Mouse (Mus musculus) MEL (cell line): ENCODE measurements around the gene Cd47. TPM values are rescaled to one million over a fixed set of nuclear protein-coding genes. Genes with fewer than 3 reads are reported as not detected.

ENCODE experiments used
- DNase-seq: peaks from one replicate; pipeline ENCODE4 v3.0.0; 2011; ENCODE audit warnings: low read depth, low spot score
- H3K27ac ChIP-seq: 2 replicates; pipeline ENCODE4 v1.5.1; 2012; ENCODE audit warnings: low read depth, mild to moderate bottlenecking, control low read depth, low read length, moderate library complexity; ENCODE audit not compliant: control insufficient read depth
- H3K27me3 ChIP-seq, 2 experiments: fragments of 150-350 bp in 1 of 2; sonication (generic) in 1 of 2; 2 replicates each; pipeline ENCODE4 v1.6.1; 2012; ENCODE audit warnings: low read length in 2 of 2, mild to moderate bottlenecking in 2 of 2, improper control_type of control experiment in 1 of 2, moderate library complexity in 1 of 2; ENCODE audit not compliant: insufficient read depth in 2 of 2, control insufficient read depth in 1 of 2
- H3K36me3 ChIP-seq, 2 experiments: 2 replicates each; pipeline ENCODE4 v1.6.1; 2012 to 2014; ENCODE audit warnings: low read length in 2 of 2, improper control_type of control experiment in 1 of 2, inconsistent platforms in 1 of 2, mild to moderate bottlenecking in 1 of 2; ENCODE audit not compliant: insufficient read depth in 2 of 2, control insufficient read depth in 1 of 2
- H3K4me1 ChIP-seq, 2 experiments: fragments of 150-350 bp in 1 of 2; sonication (generic) in 1 of 2; 2 replicates each; pipeline ENCODE4 v1.6.1; 2012; ENCODE audit warnings: low read length in 2 of 2, improper control_type of control experiment in 1 of 2, mild to moderate bottlenecking in 1 of 2; ENCODE audit not compliant: insufficient read depth in 2 of 2, control insufficient read depth in 1 of 2
- H3K4me3 ChIP-seq, 2 experiments: fragments of 150-350 bp in 1 of 2; sonication (generic) in 1 of 2; 2 replicates each; pipeline ENCODE4 v1.5.1; 2012; ENCODE audit warnings: low read depth in 2 of 2, low read length in 2 of 2, mild to moderate bottlenecking in 2 of 2, moderate library complexity in 2 of 2, control low read depth in 1 of 2, improper control_type of control experiment in 1 of 2; ENCODE audit not compliant: control insufficient read depth in 1 of 2, insufficient read depth in 1 of 2
- H3K79me2 ChIP-seq: 2 replicates; pipeline ENCODE4 v1.6.1; 2012; ENCODE audit warnings: mild to moderate bottlenecking, low read length, moderate library complexity; ENCODE audit not compliant: control insufficient read depth, poor library complexity, insufficient read depth
- H3K9ac ChIP-seq: 2 replicates; pipeline ENCODE4 v1.6.1; 2012; ENCODE audit warnings: low read depth, mild to moderate bottlenecking, control low read depth, low read length, moderate library complexity; ENCODE audit not compliant: control insufficient read depth, poor library complexity, severe bottlenecking
- H3K9me3 ChIP-seq: fragments of 150-350 bp; sonication (generic); replicated peaks from 2 replicates; pipeline ENCODE4 v1.6.1; 2012; ENCODE audit warnings: mild to moderate bottlenecking, low read length, improper control_type of control experiment, moderate library complexity; ENCODE audit not compliant: insufficient read depth
- CHD1 ChIP-seq: IDR thresholded peaks from 2 replicates; pipeline ENCODE4 v1.6.1; 2012; ENCODE audit warnings: low read depth, mild to moderate bottlenecking, inconsistent platforms, low read length, improper control_type of control experiment
- CHD2 ChIP-seq: IDR thresholded peaks from 2 replicates; pipeline ENCODE4 v1.6.1; 2011; ENCODE audit warnings: low read length, improper control_type of control experiment
- CTCF ChIP-seq, 3 experiments: IDR thresholded peaks in 2 of 3; conservative IDR thresholded peaks in 1 of 3; 2 replicates each; pipeline ENCODE4 v1.5.1; 2011 to 2012; ENCODE audit warnings: low read length in 3 of 3, low read depth in 2 of 3, mild to moderate bottlenecking in 2 of 3, improper control_type of control experiment in 1 of 3, inconsistent platforms in 1 of 3, mixed read lengths in 1 of 3, moderate library complexity in 1 of 3; ENCODE audit not compliant: control insufficient read depth in 1 of 3, insufficient read depth in 1 of 3, poor library complexity in 1 of 3, severe bottlenecking in 1 of 3
- E2F4 ChIP-seq: IDR thresholded peaks from 2 replicates; pipeline ENCODE4 v1.6.1; 2011; ENCODE audit warnings: low read depth, low read length, improper control_type of control experiment, borderline replicate concordance
- ELF1 ChIP-seq: IDR thresholded peaks from 2 replicates; pipeline ENCODE4 v1.6.1; 2014; ENCODE audit warnings: low read depth, mild to moderate bottlenecking, inconsistent platforms, low read length, improper control_type of control experiment, moderate library complexity
- EP300 ChIP-seq, 2 experiments: IDR thresholded peaks; 2 replicates each; pipeline ENCODE4 v1.6.1; 2011; ENCODE audit warnings: improper control_type of control experiment in 2 of 2, low read length in 2 of 2, low read depth in 1 of 2, mild to moderate bottlenecking in 1 of 2
- ETS1 ChIP-seq: IDR thresholded peaks from 2 replicates; pipeline ENCODE4 v1.6.1; 2012; ENCODE audit warnings: low read depth, mild to moderate bottlenecking, inconsistent platforms, low read length, improper control_type of control experiment, moderate library complexity
- GABPA ChIP-seq: IDR thresholded peaks from 2 replicates; pipeline ENCODE4 v1.6.1; 2012; ENCODE audit warnings: low read depth, mild to moderate bottlenecking, inconsistent platforms, low read length, improper control_type of control experiment, moderate library complexity
- GATA1 ChIP-seq: IDR thresholded peaks from 2 replicates; pipeline ENCODE4 v1.6.1; 2011; ENCODE audit warnings: low read depth, low read length, improper control_type of control experiment
- JUND ChIP-seq: IDR thresholded peaks from 2 replicates; pipeline ENCODE4 v1.6.1; 2011; ENCODE audit warnings: low read depth, mild to moderate bottlenecking, improper control_type of control experiment, low read length
- MAFK ChIP-seq: IDR thresholded peaks from 2 replicates; pipeline ENCODE4 v1.6.1; 2011; ENCODE audit warnings: low read depth, mild to moderate bottlenecking, low read length, improper control_type of control experiment, borderline replicate concordance
- MAX ChIP-seq: IDR thresholded peaks from 2 replicates; pipeline ENCODE4 v1.6.1; 2011; ENCODE audit warnings: low read length, improper control_type of control experiment
- MAZ ChIP-seq: IDR thresholded peaks from 2 replicates; pipeline ENCODE4 v1.6.1; 2012; ENCODE audit warnings: low read depth, mild to moderate bottlenecking, inconsistent platforms, low read length, improper control_type of control experiment
- MEF2A ChIP-seq: IDR thresholded peaks from 2 replicates; pipeline ENCODE4 v1.6.1; 2014; ENCODE audit warnings: low read depth, mild to moderate bottlenecking, inconsistent platforms, low read length, improper control_type of control experiment; ENCODE audit not compliant: poor library complexity, insufficient replicate concordance, severe bottlenecking; ENCODE audit errors: extremely low read depth
- MXI1 ChIP-seq: IDR thresholded peaks from 2 replicates; pipeline ENCODE4 v1.6.1; 2011; ENCODE audit warnings: mild to moderate bottlenecking, low read depth, low read length, improper control_type of control experiment
- MYB ChIP-seq: IDR thresholded peaks from 2 replicates; pipeline ENCODE4 v1.6.1; 2011; ENCODE audit warnings: mild to moderate bottlenecking, low read depth, low read length, improper control_type of control experiment
- MYC ChIP-seq: IDR thresholded peaks from 2 replicates; pipeline ENCODE4 v1.6.1; 2011; ENCODE audit warnings: low read depth, mild to moderate bottlenecking, low read length, improper control_type of control experiment, moderate library complexity
- NELFE ChIP-seq: IDR thresholded peaks from 2 replicates; pipeline ENCODE4 v1.6.1; 2011; ENCODE audit warnings: low read depth, low read length, improper control_type of control experiment
- POLR2A ChIP-seq, 2 experiments: IDR thresholded peaks; 2 replicates each; pipeline ENCODE4 v1.6.1; 2011 to 2012; ENCODE audit warnings: low read length in 2 of 2, mild to moderate bottlenecking in 2 of 2, control low read depth in 1 of 2, improper control_type of control experiment in 1 of 2, low read depth in 1 of 2, moderate library complexity in 1 of 2; ENCODE audit not compliant: control insufficient read depth in 1 of 2, insufficient read depth in 1 of 2, poor library complexity in 1 of 2
- POLR2AphosphoS2 ChIP-seq: IDR thresholded peaks from 2 replicates; pipeline ENCODE4 v1.6.1; 2011; ENCODE audit warnings: low read length, improper control_type of control experiment
- POLR2AphosphoS5 ChIP-seq: IDR thresholded peaks from 2 replicates; pipeline ENCODE4 v1.6.1; 2012; ENCODE audit warnings: low read depth, borderline replicate concordance, mild to moderate bottlenecking, inconsistent platforms, low read length, moderate library complexity, mixed read lengths
- RAD21 ChIP-seq: IDR thresholded peaks from 2 replicates; pipeline ENCODE4 v1.6.1; 2011; ENCODE audit warnings: mild to moderate bottlenecking, low read depth, low read length, improper control_type of control experiment
- RCOR1 ChIP-seq: IDR thresholded peaks from 2 replicates; pipeline ENCODE4 v1.6.1; 2012; ENCODE audit warnings: low read depth, mild to moderate bottlenecking, inconsistent platforms, low read length, improper control_type of control experiment
- SIN3A ChIP-seq: IDR thresholded peaks from 2 replicates; pipeline ENCODE4 v1.6.1; 2012; ENCODE audit warnings: low read length, improper control_type of control experiment, inconsistent platforms
- TAL1 ChIP-seq: IDR thresholded peaks from 2 replicates; pipeline ENCODE4 v1.6.1; 2012; ENCODE audit warnings: mild to moderate bottlenecking, inconsistent platforms, low read length, moderate library complexity, mixed read lengths
- TBP ChIP-seq: IDR thresholded peaks from 2 replicates; pipeline ENCODE4 v1.8.0; 2011; ENCODE audit warnings: low read depth, low read length, improper control_type of control experiment
- TCF12 ChIP-seq: IDR thresholded peaks from 2 replicates; pipeline ENCODE4 v1.6.1; 2014; ENCODE audit warnings: low read depth, mild to moderate bottlenecking, inconsistent platforms, low read length, improper control_type of control experiment, moderate library complexity
- UBTF ChIP-seq: IDR thresholded peaks from 2 replicates; pipeline ENCODE4 v1.6.1; 2012; ENCODE audit warnings: low read depth, mild to moderate bottlenecking, inconsistent platforms, low read length, improper control_type of control experiment, moderate library complexity, borderline replicate concordance; ENCODE audit not compliant: insufficient read depth
- USF1 ChIP-seq: IDR thresholded peaks from 2 replicates; pipeline ENCODE4 v1.6.1; 2014; ENCODE audit warnings: low read depth, mild to moderate bottlenecking, inconsistent platforms, low read length, improper control_type of control experiment, moderate library complexity
- USF2 ChIP-seq, 2 experiments: IDR thresholded peaks; 2 replicates each; pipeline ENCODE4 v1.6.1; 2011 to 2012; ENCODE audit warnings: improper control_type of control experiment in 2 of 2, low read length in 2 of 2, borderline replicate concordance in 1 of 2, inconsistent platforms in 1 of 2, low read depth in 1 of 2, mild to moderate bottlenecking in 1 of 2; ENCODE audit not compliant: insufficient read depth in 1 of 2
- ZC3H11A ChIP-seq: IDR thresholded peaks from 2 replicates; pipeline ENCODE4 v1.6.1; 2012; ENCODE audit warnings: low read depth, mild to moderate bottlenecking, inconsistent platforms, low read length, improper control_type of control experiment
- ZKSCAN1 ChIP-seq: IDR thresholded peaks from 2 replicates; pipeline ENCODE4 v1.6.1; 2012; ENCODE audit warnings: low read depth, mild to moderate bottlenecking, inconsistent platforms, low read length, improper control_type of control experiment, moderate library complexity
- ZMIZ1 ChIP-seq: IDR thresholded peaks from 2 replicates; pipeline ENCODE4 v1.6.1; 2012; ENCODE audit warnings: low read depth, mild to moderate bottlenecking, inconsistent platforms, low read length, improper control_type of control experiment, moderate library complexity
- ZNF384 ChIP-seq: IDR thresholded peaks from 2 replicates; pipeline ENCODE4 v1.6.1; 2012; ENCODE audit warnings: low read depth, mild to moderate bottlenecking, inconsistent platforms, low read length, improper control_type of control experiment
- polyA plus RNA-seq, 2 experiments: library from polyadenylated mRNA; stranded (reverse) in 1 of 2; unstranded in 1 of 2; fragments of >175 nt in 1 of 2; fragments of >200 nt in 1 of 2; gene quantifications; 2 replicates each; pipeline versions ENCODE4 v1.2.1 to v1.2.4; 2012; ENCODE audit warnings: low replicate concordance in 2 of 2, low read depth in 1 of 2; ENCODE audit not compliant: insufficient read length in 2 of 2, insufficient read depth in 1 of 2, missing spikeins in 1 of 2
- total RNA-seq: library from RNA; depleted of rRNA; stranded (reverse); fragments of 300-350 nt; gene quantifications from 2 replicates; pipeline ENCODE4 v1.2.3, GENCODE M21; 2012; rRNA removed

Gene Cd47
- total RNA-seq = 57.5 and 86.6 TPM in 2 replicates
- 10 to 100 TPM; 45.9 to 51.7 TPM for polyA plus RNA-seq

GRCm38 (mm10) chr16:49799597-49800561 is at the start of gene Cd47:
Gene Cd47, plus strand, starts transcription at chr16:49800533.
- peak within 1 kb of the TSS; percentile 94 for H3K27ac ChIP-seq
- DNase-seq = peak; percentile 95
- H3K9me3 ChIP-seq = no peaks in the 10 kb centered on the region
- peaks cover 26 to 53% of the 10 kb centered on the region in 2 experiments for H3K4me1 ChIP-seq
- H3K79me2 ChIP-seq = no peaks in the 10 kb centered on the region; the same call in 1 of the 2 replicates
- H3K9ac ChIP-seq = peak within 1 kb of the TSS; percentile 56
- H3K36me3 ChIP-seq = peaks cover 0 to 59% of the 10 kb centered on the region in 2 experiments; a peak in 2 of 4 replicates
- H3K4me3 ChIP-seq = peak within 1 kb of the TSS; percentile 15 to 21; a peak in 3 of 4 replicates
- no peaks in the 10 kb centered on the region for H3K27me3 ChIP-seq
- TF ChIP-seq POLR2A (IDR thresholded peaks at IDR 0.05; ENCODE audit: control insufficient read depth in 1 of 2, insufficient read depth in 1 of 2, low read depth in 1 of 2, low read length in 2 of 2, poor library complexity in 1 of 2) (peak in 1 of 2 experiments; percentile 41; a peak in 2 of 4 replicates), RCOR1 (peak; percentile 74), POLR2AphosphoS2 (0 out of 2 replicates have a peak, but pooled peaks have one; percentile 31), MXI1 (peak; percentile 57), MAZ (peak; percentile 94), NELFE (peak; percentile 23; the same call in 1 of the 2 replicates), ZC3H11A (no peak), TCF12 (peak; percentile 96), E2F4 (no peak), MAX (peak; percentile 72), USF2 (IDR thresholded peaks at IDR 0.05; ENCODE audit: borderline replicate concordance in 1 of 2, insufficient read depth in 1 of 2, low read depth in 1 of 2, low read length in 2 of 2) (no peak), ETS1 (peak; percentile 92), ZKSCAN1 (no peak), JUND (peak; percentile 48; the same call in 1 of the 2 replicates), RAD21 (peak; percentile 5), MYC (peak; percentile 88), CHD2 (no peak; the same call in 1 of the 2 replicates), EP300 (IDR thresholded peaks at IDR 0.05; ENCODE audit: low read depth in 1 of 2, low read length in 2 of 2) (peak; percentile 85 to 96), GABPA (no peak), MAFK (peak; percentile 47; the same call in 1 of the 2 replicates), UBTF (no peak), USF1 (0 out of 2 replicates have a peak, but pooled peaks have one; percentile 40), ZNF384 (peak; percentile 15; the same call in 1 of the 2 replicates), ELF1 (0 out of 2 replicates have a peak, but pooled peaks have one; percentile 16), SIN3A (peak; percentile 91), MYB (peak; percentile 83), ZMIZ1 (peak; percentile 39), TAL1 (peak; percentile 98), GATA1 (peak; percentile 96), CTCF (IDR thresholded peaks at IDR 0.05 in 2 of 3, conservative IDR thresholded peaks at IDR 0.05 in 1 of 3; ENCODE audit: control insufficient read depth in 1 of 3, insufficient read depth in 1 of 3, low read depth in 2 of 3, low read length in 3 of 3, poor library complexity in 1 of 3, severe bottlenecking in 1 of 3) (no peak), MEF2A (0 out of 2 replicates have a peak, but pooled peaks have one; percentile 9), POLR2AphosphoS5 (no peak), CHD1 (no peak), TBP (no peak; the same call in 1 of the 2 replicates)
